Mouse (Mus musculus): ENCODE data around the gene Endod1. TPM values are rescaled to one million over a fixed set of nuclear protein-coding genes. Genes with fewer than 3 reads are reported as not detected.

Endod1 gene
- polyA plus RNA-seq (2015; fragmentation: Illumina TruSeq; extraction: RNeasy Lipid Tissue Mini Kit (QIAGEN cat#74804); ENCODE audit: low read depth, low replicate concordance), result 63.1 TPM

DNA sequence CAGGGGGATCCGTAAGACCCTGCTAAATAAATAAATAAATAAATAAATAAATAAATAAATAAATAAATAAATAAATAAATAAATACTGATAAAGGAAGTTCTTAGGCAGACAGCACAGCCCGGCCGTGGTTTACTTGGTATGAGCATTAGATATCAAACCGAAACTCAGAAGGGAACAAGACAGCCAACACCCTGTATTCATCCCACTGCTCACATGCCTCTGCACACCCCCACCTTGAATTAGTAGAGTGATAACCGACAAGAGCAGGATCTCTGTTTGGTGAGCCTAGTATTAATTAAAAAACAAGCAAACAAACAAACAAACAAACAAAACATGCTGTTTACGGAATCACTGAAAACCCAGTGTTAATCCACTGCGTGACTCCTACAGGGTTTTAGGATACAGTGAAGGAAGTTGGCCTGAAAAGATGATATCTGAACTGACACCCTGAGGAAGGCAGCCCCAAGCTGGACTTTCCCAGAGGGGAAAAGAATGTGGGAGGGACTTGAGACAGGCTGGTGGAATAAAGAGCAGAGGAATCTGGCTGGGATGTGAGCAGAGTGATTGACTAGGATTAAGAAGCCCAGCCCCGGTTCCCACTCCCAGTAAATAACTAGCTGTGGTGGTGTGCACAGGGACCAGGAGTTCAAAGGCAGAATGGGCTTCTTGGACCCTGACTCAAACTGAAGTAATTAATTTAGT is at the start of gene Endod1:
Gene Endod1 (minus strand): TSS at position 155 of the 703 bp plus-strand sequence.

Other genes starting within 250 kb of the Endod1 start
- 52.5 TPM for gene Sesn3, start 106.4 kb downstream of the Endod1 start, polyA plus RNA-seq (2015; fragmentation: Illumina TruSeq; extraction: RNeasy Lipid Tissue Mini Kit (QIAGEN cat#74804); ENCODE audit: low read depth, low replicate concordance)
- 1.2 TPM for gene Kdm4d, start 119.0 kb upstream of the Endod1 start, polyA plus RNA-seq (2015; fragmentation: Illumina TruSeq; extraction: RNeasy Lipid Tissue Mini Kit (QIAGEN cat#74804); ENCODE audit: low read depth, low replicate concordance)
- 149 TPM for gene Cwc15, start 119.1 kb upstream of the Endod1 start, polyA plus RNA-seq (2015; fragmentation: Illumina TruSeq; extraction: RNeasy Lipid Tissue Mini Kit (QIAGEN cat#74804); ENCODE audit: low read depth, low replicate concordance)

All from brain, adult 10 weeks (tissue).